Mouse (Mus musculus) testis, adult 2 months (tissue): Measurements from ENCODE around the gene Dyx1c1.

Source experiments
- CTCF ChIP-seq: fragments of 200-500 bp; IDR thresholded peaks from 2 replicates; pipeline ENCODE4 v1.5.1; 2012; ENCODE audit warnings: low read depth, mild to moderate bottlenecking, inconsistent platforms, low read length, moderate library complexity; ENCODE audit not compliant: control insufficient read depth, insufficient read depth, insufficient replicate concordance
- POLR2A ChIP-seq: fragments of 200-500 bp; IDR thresholded peaks from 2 replicates; pipeline ENCODE4 v1.6.1; 2012; ENCODE audit warnings: low read depth, mild to moderate bottlenecking, inconsistent platforms, low read length, moderate library complexity; ENCODE audit not compliant: control insufficient read depth

GRCm38 (mm10) chr9:72991420-72991819, 32.8 kb downstream of the Dyx1c1 start:
- no peak for TF ChIP-seq POLR2A
- TF ChIP-seq CTCF = no peak
